Mouse (Mus musculus) hindbrain, embryonic 15.5 days (tissue): ENCODE measurements around the gene Ahdc1. TPM values are rescaled to one million over a fixed set of nuclear protein-coding genes. Genes with fewer than 3 reads are reported as not detected.

Experiments used
- ATAC-seq: fragments of 200-750 bp; cut with Nextera tagmentation; 2 replicates; pipeline ENCODE4 v1.8.0; 2017; ENCODE audit warnings: low read depth, moderate number of reproducible peaks, moderate TSS enrichment; ENCODE audit not compliant: low FRiP score
- H3K27ac ChIP-seq: fragments of 300-500 bp; sonication (generic); replicated peaks from 2 replicates; pipeline ENCODE4 v1.5.1; 2015; ENCODE audit warnings: mild to moderate bottlenecking, inconsistent platforms
- H3K27me3 ChIP-seq: fragments of 300-500 bp; sonication (generic); 2 replicates; pipeline ENCODE4 v1.6.1; 2015; ENCODE audit warnings: control low read depth, inconsistent platforms
- H3K36me3 ChIP-seq: fragments of 300-500 bp; sonication (generic); 2 replicates; pipeline ENCODE4 v1.6.1; 2015; ENCODE audit warnings: control low read depth, inconsistent platforms
- H3K4me1 ChIP-seq: fragments of 300-500 bp; sonication (generic); replicated peaks from 2 replicates; pipeline ENCODE4 v1.6.1; 2015; ENCODE audit warnings: control low read depth, inconsistent platforms
- H3K4me2 ChIP-seq: fragments of 300-500 bp; sonication (generic); 2 replicates; pipeline ENCODE4 v1.6.1; 2015; ENCODE audit warnings: moderate library complexity, mild to moderate bottlenecking, inconsistent platforms
- H3K4me3 ChIP-seq: fragments of 300-500 bp; sonication (generic); 2 replicates; pipeline ENCODE4 v1.5.1; 2015; ENCODE audit warnings: mild to moderate bottlenecking, inconsistent platforms
- H3K9ac ChIP-seq: fragments of 300-500 bp; sonication (generic); 2 replicates; pipeline ENCODE4 v1.6.1; 2015; ENCODE audit warnings: inconsistent platforms
- H3K9me3 ChIP-seq: fragments of 300-500 bp; sonication (generic); 2 replicates; pipeline ENCODE4 v1.6.1; 2016; ENCODE audit warnings: control low read depth, inconsistent platforms
- WGBS: fragments of 180-500 bp; shearing (Covaris S2); methylation state at CpG from one replicate; pipeline ENCODE4 v1.1.7; 2015; 5-methylcytosine and 5-hydroxymethylcytosine counted together
- polyA plus RNA-seq: library from polyadenylated mRNA; unstranded; fragments of >200 nt; fragmentation: Nextera tagmentation; extraction: Ambion mirVana; gene quantifications from 2 replicates; pipeline ENCODE4 v1.2.1, GENCODE M21; 2015

Gene Ahdc1
- polyA plus RNA-seq, 1 experiment from 2014 or later = 13.9 TPM

- no peak overlapping the region; the same call in 1 of the 2 replicates for H3K27ac ChIP-seq
- WGBS = 69% methylated on average over 13 of the region's 13 CpGs
Measured at GRCm38 (mm10) chr4:133108481-133109334, 97.6 kb downstream of the Ahdc1 start.

DNA sequence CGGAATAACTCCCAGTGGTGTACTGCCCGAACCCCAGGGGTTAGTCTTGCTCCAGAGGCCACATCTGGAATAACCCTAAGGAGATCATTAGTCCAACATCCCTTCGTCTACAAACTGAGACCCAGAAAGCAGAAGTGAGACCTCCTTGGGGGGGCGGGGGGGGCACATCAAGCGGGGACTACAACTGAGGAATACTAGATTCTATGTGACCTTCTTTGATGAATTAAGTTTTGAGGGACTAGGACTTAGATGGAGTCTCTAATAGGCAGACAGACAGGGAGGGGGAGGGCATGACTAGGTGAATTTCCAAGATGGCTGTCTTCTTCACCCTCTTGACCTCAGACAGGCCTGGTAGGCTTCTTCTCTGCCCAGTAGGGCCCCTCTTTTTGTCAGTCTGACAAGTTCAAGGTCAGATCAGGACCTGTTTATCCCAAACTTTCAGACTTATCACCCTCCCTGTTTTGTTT is 98.3 kb downstream of the Ahdc1 start:
- Histone ChIP-seq H3K36me3 (no peaks in the 10 kb centered on the region), H3K4me2 (no peak overlapping the region), H3K4me3 (no peak overlapping the region), H3K9ac (no peak overlapping the region), H3K27me3 (no peaks in the 10 kb centered on the region), H3K27ac (no peak overlapping the region), H3K4me1 (peaks cover 3% of the 10 kb centered on the region; the same call in 1 of the 2 replicates), H3K9me3 (no peaks in the 10 kb centered on the region)
- ATAC-seq = no peak
- WGBS = 75% methylated on average over 5 of the region's 5 CpGs

More at GRCm38 (mm10) chr4:133108481-133109334, 97.6 kb downstream of the Ahdc1 start:
- Histone ChIP-seq H3K4me1 (peaks cover 8% of the 10 kb centered on the region), H3K4me3 (no peak overlapping the region), H3K9ac (no peak overlapping the region), H3K36me3 (no peaks in the 10 kb centered on the region), H3K9me3 (no peaks in the 10 kb centered on the region), H3K27me3 (no peaks in the 10 kb centered on the region), H3K4me2 (no peak overlapping the region)
- ATAC-seq = no peak

- Histone ChIP-seq H3K9ac (no peak overlapping the region), H3K4me1 (peaks cover 16% of the 10 kb centered on the region), H3K27me3 (no peaks in the 10 kb centered on the region), H3K36me3 (no peaks in the 10 kb centered on the region), H3K27ac (no peak overlapping the region), H3K4me3 (no peak overlapping the region), H3K9me3 (no peaks in the 10 kb centered on the region), H3K4me2 (no peak overlapping the region)
- no peak for ATAC-seq
- 69% methylated on average over 13 of the region's 13 CpGs for WGBS
Measured at GRCm38 (mm10) chr4:133112175-133112838, 101.2 kb downstream of the Ahdc1 start.

- Histone ChIP-seq H3K4me2 (no peak overlapping the region), H3K27me3 (no peaks in the 10 kb centered on the region), H3K4me3 (no peak overlapping the region), H3K4me1 (peaks cover 25% of the 10 kb centered on the region), H3K9me3 (no peaks in the 10 kb centered on the region), H3K36me3 (no peaks in the 10 kb centered on the region), H3K27ac (no peak overlapping the region), H3K9ac (no peak overlapping the region)
- ATAC-seq = no peak
- WGBS = 53% methylated on average over 6 of the region's 6 CpGs
Measured at GRCm38 (mm10) chr4:133113351-133113882, 102.4 kb downstream of the Ahdc1 start.

GRCm38 (mm10) chr4:133114762-133115161 is 103.7 kb downstream of the Ahdc1 start:
- Histone ChIP-seq H3K4me3 (no peak overlapping the region), H3K4me2 (no peak overlapping the region), H3K27me3 (no peaks in the 10 kb centered on the region), H3K9ac (no peak overlapping the region), H3K9me3 (no peaks in the 10 kb centered on the region), H3K27ac (no peak overlapping the region), H3K36me3 (no peaks in the 10 kb centered on the region), H3K4me1 (peaks cover 25% of the 10 kb centered on the region)
- WGBS = 91% methylated on average over 3 of the region's 3 CpGs
- ATAC-seq = no peak

GRCm38 (mm10) chr4:133115721-133116429 is 104.8 kb downstream of the Ahdc1 start:
- 60% methylated on average over 14 of the region's 14 CpGs for WGBS
- Histone ChIP-seq H3K9ac (no peak overlapping the region), H3K27me3 (no peaks in the 10 kb centered on the region), H3K36me3 (no peaks in the 10 kb centered on the region), H3K9me3 (no peaks in the 10 kb centered on the region), H3K4me3 (no peak overlapping the region), H3K4me1 (peaks cover 30% of the 10 kb centered on the region), H3K4me2 (no peak overlapping the region), H3K27ac (peak overlapping the region; percentile 22; the same call in 1 of the 2 replicates)
- ATAC-seq = no peak

DNA sequence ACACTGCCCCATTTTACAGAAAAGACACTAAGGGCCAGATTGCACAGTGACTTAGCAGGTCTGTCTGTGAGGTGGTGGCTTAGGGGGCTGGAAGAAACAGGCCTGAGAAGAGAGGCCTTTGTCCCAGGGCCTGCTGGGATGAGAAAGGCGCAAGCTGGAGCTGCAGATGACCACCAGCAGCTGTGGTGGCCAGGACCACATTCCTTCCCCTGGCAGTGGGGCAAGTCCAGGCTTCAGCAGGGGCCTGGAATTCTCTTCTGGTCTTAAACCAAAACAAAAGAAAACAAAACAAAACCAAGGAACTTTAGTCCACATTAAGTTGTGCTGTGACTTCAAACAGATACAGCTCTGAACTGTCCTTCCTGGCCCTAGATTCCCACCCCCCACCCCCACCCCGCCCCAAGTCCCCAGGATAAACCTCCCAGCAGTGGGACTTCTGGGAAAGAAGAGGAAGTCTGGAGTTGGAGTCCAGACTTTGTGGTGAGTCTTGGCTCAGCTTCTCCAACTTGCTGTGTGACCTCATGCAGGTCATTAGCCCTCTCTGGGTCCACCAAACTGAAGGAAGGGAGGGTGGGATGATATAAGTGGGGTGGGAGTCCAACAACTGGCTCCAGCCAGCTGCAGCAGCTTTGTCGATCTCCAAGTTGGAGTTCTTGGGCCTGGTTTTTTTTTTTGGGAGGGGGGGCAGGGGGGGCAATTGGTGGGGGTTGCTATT is 105.9 kb downstream of the Ahdc1 start:
- Histone ChIP-seq H3K4me2 (no peak overlapping the region), H3K9ac (no peak overlapping the region), H3K36me3 (no peaks in the 10 kb centered on the region), H3K4me3 (no peak overlapping the region), H3K9me3 (no peaks in the 10 kb centered on the region), H3K27ac (peak overlapping the region; percentile 86), H3K27me3 (no peaks in the 10 kb centered on the region), H3K4me1 (peaks cover 34% of the 10 kb centered on the region)
- 58% methylated on average over 3 of the region's 3 CpGs for WGBS
- ATAC-seq = no peak

- Histone ChIP-seq H3K9me3 (no peaks in the 10 kb centered on the region), H3K4me2 (peak overlapping the region; percentile 19), H3K36me3 (no peaks in the 10 kb centered on the region), H3K27ac (peak overlapping the region; percentile 86), H3K4me3 (no peak overlapping the region), H3K9ac (0 out of 2 replicates have a peak overlapping the region, but pooled peaks have one; percentile 13), H3K4me1 (peaks cover 36% of the 10 kb centered on the region), H3K27me3 (no peaks in the 10 kb centered on the region)
- 20% methylated on average over 18 of the region's 18 CpGs for WGBS
- ATAC-seq = peak; percentile 52; the same call in 1 of the 2 replicates
Measured at GRCm38 (mm10) chr4:133117556-133118411, 106.7 kb downstream of the Ahdc1 start.

GRCm38 (mm10) chr4:133118775-133119375 is 107.8 kb downstream of the Ahdc1 start:
- Histone ChIP-seq H3K27me3 (no peaks in the 10 kb centered on the region), H3K4me3 (no peak overlapping the region), H3K27ac (no peak overlapping the region), H3K4me1 (peaks cover 33% of the 10 kb centered on the region), H3K9ac (no peak overlapping the region), H3K9me3 (no peaks in the 10 kb centered on the region), H3K36me3 (no peaks in the 10 kb centered on the region), H3K4me2 (no peak overlapping the region)
- 87% methylated on average over 6 of the region's 6 CpGs for whole genome bisulfite sequencing
- ATAC-seq = no peak

DNA sequence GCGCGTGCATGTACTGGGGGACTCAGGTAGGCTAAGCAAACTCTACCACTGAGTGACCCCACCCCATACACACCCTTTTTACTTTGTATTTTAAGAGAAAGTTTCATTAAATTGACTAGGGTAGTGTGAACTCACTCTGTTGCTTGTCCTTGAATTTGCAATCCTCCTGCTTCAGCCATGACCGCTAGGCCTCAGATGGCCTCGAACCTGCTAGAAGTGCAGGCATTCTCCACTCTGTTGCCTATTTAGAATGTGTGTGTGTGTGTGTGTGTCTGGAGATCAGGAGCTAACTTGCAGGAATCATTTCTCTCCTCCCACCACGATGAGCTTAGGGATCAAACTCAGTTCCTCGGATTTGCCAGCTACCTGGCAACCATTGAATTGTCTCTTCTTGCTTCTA is 108.5 kb downstream of the Ahdc1 start:
- no peak overlapping the region for H3K4me3 ChIP-seq

More for the DNA sequence above, 108.5 kb downstream of the Ahdc1 start:
- Histone ChIP-seq H3K9ac (no peak overlapping the region), H3K9me3 (no peaks in the 10 kb centered on the region), H3K4me2 (no peak overlapping the region), H3K27me3 (no peaks in the 10 kb centered on the region), H3K27ac (no peak overlapping the region), H3K36me3 (no peaks in the 10 kb centered on the region), H3K4me1 (peaks cover 33% of the 10 kb centered on the region)
- no peak for ATAC-seq
- 88% methylated on average over 6 of the region's 6 CpGs for WGBS
